Mouse (Mus musculus): ENCODE measurements at regions not wholly inside any gene's neighbourhood (a gene's known extent, or its start where the extent isn't known, plus 50 kb on each side); places are given as distances from the start of the nearest gene placed in this dataset.

- Histone ChIP-seq H3K4me3 (ENCODE audit: low read depth, low read length) (no peak overlapping the region), H3K9me3 (ENCODE audit: control insufficient read depth, low read length) (no peaks in the 10 kb centered on the region), H3K27ac (replicated peaks; ENCODE audit: low read depth, low read length) (no peak overlapping the region), H3K9ac (ENCODE audit: low read length) (no peak overlapping the region), H3K36me3 (ENCODE audit: control insufficient read depth, insufficient read depth, low read length) (no peaks in the 10 kb centered on the region), H3K4me1 (ENCODE audit: control insufficient read depth, insufficient read depth, low read length) (no peaks in the 10 kb centered on the region), H3K4me2 (ENCODE audit: low read depth, severe bottlenecking) (no peak overlapping the region), H3K27me3 (ENCODE audit: control insufficient read depth, insufficient read depth, low read length) (no peaks in the 10 kb centered on the region)
- DNase-seq (ENCODE audit: low spot score) (no peak), ATAC-seq (ENCODE audit: insufficient number of reproducible peaks, low FRiP score, low TSS enrichment, low read depth) (no peak)
- WGBS, result 72% methylated on average over 2 of the region's 2 CpGs
Observed at GRCm38 (mm10) chr2:148567930-148568481, 104.4 kb upstream of the Nxt1 start.

GRCm38 (mm10) chr2:148563390-148563789 lies 109.0 kb upstream of the Nxt1 start:
- Histone ChIP-seq H3K9me3 (ENCODE audit: control insufficient read depth, low read length) (no peaks in the 10 kb centered on the region), H3K4me1 (ENCODE audit: control insufficient read depth, insufficient read depth, low read length) (no peaks in the 10 kb centered on the region), H3K9ac (ENCODE audit: low read length) (no peak overlapping the region), H3K27ac (replicated peaks; ENCODE audit: low read depth, low read length) (no peak overlapping the region), H3K27me3 (ENCODE audit: control insufficient read depth, insufficient read depth, low read length) (no peaks in the 10 kb centered on the region), H3K4me3 (ENCODE audit: low read depth, low read length) (no peak overlapping the region), H3K36me3 (ENCODE audit: control insufficient read depth, insufficient read depth, low read length) (no peaks in the 10 kb centered on the region), H3K4me2 (ENCODE audit: low read depth, severe bottlenecking) (no peak overlapping the region)
- ATAC-seq (ENCODE audit: insufficient number of reproducible peaks, low FRiP score, low TSS enrichment, low read depth) (no peak), DNase-seq (ENCODE audit: low spot score) (no peak)
- 87% methylated on average over 3 of the region's 3 CpGs for WGBS

- Histone ChIP-seq H3K9ac (ENCODE audit: low read length) (no peak overlapping the region), H3K4me1 (ENCODE audit: control insufficient read depth, insufficient read depth, low read length) (no peaks in the 10 kb centered on the region), H3K36me3 (ENCODE audit: control insufficient read depth, insufficient read depth, low read length) (no peaks in the 10 kb centered on the region), H3K27ac (replicated peaks; ENCODE audit: low read depth, low read length) (no peak overlapping the region), H3K27me3 (ENCODE audit: control insufficient read depth, insufficient read depth, low read length) (no peaks in the 10 kb centered on the region), H3K4me3 (ENCODE audit: low read depth, low read length) (no peak overlapping the region), H3K4me2 (ENCODE audit: low read depth, severe bottlenecking) (no peak overlapping the region), H3K9me3 (ENCODE audit: control insufficient read depth, low read length) (no peaks in the 10 kb centered on the region)
- DNase-seq (ENCODE audit: low spot score) (no peak), ATAC-seq (ENCODE audit: insufficient number of reproducible peaks, low FRiP score, low TSS enrichment, low read depth) (no peak)
- WGBS, result 70% methylated on average over 3 of the region's 3 CpGs
Observed at GRCm38 (mm10) chr2:148562041-148562440, 110.4 kb upstream of the Nxt1 start.

- Histone ChIP-seq H3K4me1 (ENCODE audit: control insufficient read depth, insufficient read depth, low read length) (no peaks in the 10 kb centered on the region), H3K4me2 (ENCODE audit: low read depth, severe bottlenecking) (no peak overlapping the region), H3K9me3 (ENCODE audit: control insufficient read depth, low read length) (no peaks in the 10 kb centered on the region), H3K9ac (ENCODE audit: low read length) (no peak overlapping the region), H3K36me3 (ENCODE audit: control insufficient read depth, insufficient read depth, low read length) (no peaks in the 10 kb centered on the region), H3K27ac (replicated peaks; ENCODE audit: low read depth, low read length) (no peak overlapping the region), H3K27me3 (ENCODE audit: control insufficient read depth, insufficient read depth, low read length) (no peaks in the 10 kb centered on the region), H3K4me3 (ENCODE audit: low read depth, low read length) (no peak overlapping the region)
- 83% methylated on average over 4 of the region's 4 CpGs for WGBS
- no peak for DNase-seq (ENCODE audit: low spot score)
- no peak for ATAC-seq (ENCODE audit: insufficient number of reproducible peaks, low FRiP score, low TSS enrichment, low read depth)
Observed at GRCm38 (mm10) chr2:148560013-148560773, 112.2 kb upstream of the Nxt1 start.

- no peak for DNase-seq (ENCODE audit: low spot score)
- Histone ChIP-seq H3K9me3 (ENCODE audit: control insufficient read depth, low read length) (no peaks in the 10 kb centered on the region), H3K27ac (replicated peaks; ENCODE audit: low read depth, low read length) (no peak overlapping the region), H3K4me2 (ENCODE audit: low read depth, severe bottlenecking) (no peak overlapping the region), H3K9ac (ENCODE audit: low read length) (no peak overlapping the region), H3K36me3 (ENCODE audit: control insufficient read depth, insufficient read depth, low read length) (no peaks in the 10 kb centered on the region), H3K27me3 (ENCODE audit: control insufficient read depth, insufficient read depth, low read length) (no peaks in the 10 kb centered on the region), H3K4me1 (ENCODE audit: control insufficient read depth, insufficient read depth, low read length) (no peaks in the 10 kb centered on the region), H3K4me3 (ENCODE audit: low read depth, low read length) (no peak overlapping the region)
- ATAC-seq (ENCODE audit: insufficient number of reproducible peaks, low FRiP score, low TSS enrichment, low read depth), result no peak
- 83% methylated on average over 4 of the region's 4 CpGs for WGBS
Observed at GRCm38 (mm10) chr2:148559376-148559775, 113.0 kb upstream of the Nxt1 start.

- H3K9me3 ChIP-seq (ENCODE audit: control insufficient read depth, low read length), result no peaks in the 10 kb centered on the region
- ATAC-seq (ENCODE audit: insufficient number of reproducible peaks, low FRiP score, low TSS enrichment, low read depth), result no peak
- DNase-seq (ENCODE audit: low spot score), result no peak
- no peak overlapping the region for H3K4me2 ChIP-seq (ENCODE audit: low read depth, severe bottlenecking)
- H3K27ac ChIP-seq (replicated peaks; ENCODE audit: low read depth, low read length), result no peak overlapping the region
- no peak overlapping the region for H3K4me3 ChIP-seq (ENCODE audit: low read depth, low read length)
- H3K27me3 ChIP-seq (ENCODE audit: control insufficient read depth, insufficient read depth, low read length), result no peaks in the 10 kb centered on the region
- H3K9ac ChIP-seq (ENCODE audit: low read length), result no peak overlapping the region
- no peaks in the 10 kb centered on the region for H3K36me3 ChIP-seq (ENCODE audit: control insufficient read depth, insufficient read depth, low read length)
- no peaks in the 10 kb centered on the region for H3K4me1 ChIP-seq (ENCODE audit: control insufficient read depth, insufficient read depth, low read length)
Observed at GRCm38 (mm10) chr2:148558365-148558764, 114.0 kb upstream of the Nxt1 start.

GRCm38 (mm10) chr2:148551207-148551606 lies 107.8 kb upstream of the Cd93 start:
- Histone ChIP-seq H3K4me3 (ENCODE audit: low read depth, low read length) (no peak overlapping the region), H3K9me3 (ENCODE audit: control insufficient read depth, low read length) (no peaks in the 10 kb centered on the region), H3K4me1 (ENCODE audit: control insufficient read depth, insufficient read depth, low read length) (no peaks in the 10 kb centered on the region), H3K36me3 (ENCODE audit: control insufficient read depth, insufficient read depth, low read length) (no peaks in the 10 kb centered on the region), H3K27ac (replicated peaks; ENCODE audit: low read depth, low read length) (no peak overlapping the region), H3K9ac (ENCODE audit: low read length) (no peak overlapping the region), H3K4me2 (ENCODE audit: low read depth, severe bottlenecking) (no peak overlapping the region), H3K27me3 (ENCODE audit: control insufficient read depth, insufficient read depth, low read length) (no peaks in the 10 kb centered on the region)
- 80% methylated on average over 4 of the region's 4 CpGs for WGBS
- ATAC-seq (ENCODE audit: insufficient number of reproducible peaks, low FRiP score, low TSS enrichment, low read depth), result no peak
- no peak for DNase-seq (ENCODE audit: low spot score)

GRCm38 (mm10) chr2:148549618-148550017 lies 106.3 kb upstream of the Cd93 start:
- Histone ChIP-seq H3K9me3 (ENCODE audit: control insufficient read depth, low read length) (no peaks in the 10 kb centered on the region), H3K4me3 (ENCODE audit: low read depth, low read length) (no peak overlapping the region), H3K27me3 (ENCODE audit: control insufficient read depth, insufficient read depth, low read length) (no peaks in the 10 kb centered on the region), H3K27ac (replicated peaks; ENCODE audit: low read depth, low read length) (no peak overlapping the region), H3K9ac (ENCODE audit: low read length) (no peak overlapping the region), H3K36me3 (ENCODE audit: control insufficient read depth, insufficient read depth, low read length) (no peaks in the 10 kb centered on the region), H3K4me2 (ENCODE audit: low read depth, severe bottlenecking) (no peak overlapping the region), H3K4me1 (ENCODE audit: control insufficient read depth, insufficient read depth, low read length) (no peaks in the 10 kb centered on the region)
- 76% methylated on average over 1 of the region's 1 CpGs for WGBS
- ATAC-seq (ENCODE audit: insufficient number of reproducible peaks, low FRiP score, low TSS enrichment, low read depth) (no peak), DNase-seq (ENCODE audit: low spot score) (no peak)

- Histone ChIP-seq H3K36me3 (ENCODE audit: control insufficient read depth, insufficient read depth, low read length) (no peaks in the 10 kb centered on the region), H3K4me1 (ENCODE audit: control insufficient read depth, insufficient read depth, low read length) (no peaks in the 10 kb centered on the region), H3K9me3 (ENCODE audit: control insufficient read depth, low read length) (no peaks in the 10 kb centered on the region), H3K27me3 (ENCODE audit: control insufficient read depth, insufficient read depth, low read length) (no peaks in the 10 kb centered on the region), H3K27ac (replicated peaks; ENCODE audit: low read depth, low read length) (no peak overlapping the region), H3K9ac (ENCODE audit: low read length) (no peak overlapping the region), H3K4me3 (ENCODE audit: low read depth, low read length) (no peak overlapping the region), H3K4me2 (ENCODE audit: low read depth, severe bottlenecking) (no peak overlapping the region)
- no peak for ATAC-seq (ENCODE audit: insufficient number of reproducible peaks, low FRiP score, low TSS enrichment, low read depth)
- no peak for DNase-seq (ENCODE audit: low spot score)
Observed at GRCm38 (mm10) chr2:148542340-148542739, 99.0 kb upstream of the Cd93 start.
